Mouse (Mus musculus) liver, embryonic 11.5 days (tissue): ENCODE data around the gene Il15ra. TPM values are rescaled to one million over a fixed set of nuclear protein-coding genes. Genes with fewer than 3 reads are reported as not detected.
"Not testable (repeated sequence)": the region's sequence is repeated elsewhere in the genome, so short reads cannot be mapped to it uniquely, and the experiment has no call there.

Source experiments
- ATAC-seq: fragments of 200-750 bp; cut with Nextera tagmentation; replicated peaks from 2 replicates; pipeline ENCODE4 v1.8.0; 2017; ENCODE audit warnings: moderate number of reproducible peaks, mild to moderate bottlenecking, moderate TSS enrichment, moderate library complexity; ENCODE audit not compliant: low FRiP score
- DNase-seq: peaks from one replicate; pipeline ENCODE4 v3.0.0-alpha.2; 2017; ENCODE audit warnings: low spot score
- H3K27ac ChIP-seq: fragments of 300-500 bp; sonication (generic); 2 replicates; pipeline ENCODE4 v1.5.1; 2014; ENCODE audit warnings: mild to moderate bottlenecking, low read depth, low read length, control low read depth
- H3K27me3 ChIP-seq: fragments of 300-500 bp; sonication (generic); replicated peaks from 2 replicates; pipeline ENCODE4 v1.6.1; 2014; ENCODE audit warnings: low read length, mixed read lengths; ENCODE audit not compliant: control insufficient read depth, insufficient read depth
- H3K36me3 ChIP-seq: fragments of 300-500 bp; sonication (generic); 2 replicates; pipeline ENCODE4 v1.6.1; 2014; ENCODE audit warnings: mild to moderate bottlenecking, low read length, moderate library complexity, mixed read lengths; ENCODE audit not compliant: control insufficient read depth, insufficient read depth
- H3K4me1 ChIP-seq: fragments of 300-500 bp; sonication (generic); replicated peaks from 2 replicates; pipeline ENCODE4 v1.6.1; 2014; ENCODE audit warnings: low read length, mixed read lengths; ENCODE audit not compliant: control insufficient read depth, insufficient read depth
- H3K4me2 ChIP-seq: fragments of 300-500 bp; sonication (generic); 2 replicates; pipeline ENCODE4 v1.6.1; 2014; ENCODE audit warnings: mild to moderate bottlenecking, control low read depth, moderate library complexity
- H3K4me3 ChIP-seq: fragments of 300-500 bp; sonication (generic); 2 replicates; pipeline ENCODE4 v1.5.1; 2014; ENCODE audit warnings: low read depth, low read length, control low read depth
- H3K9ac ChIP-seq: fragments of 300-500 bp; sonication (generic); 2 replicates; pipeline ENCODE4 v1.6.1; 2014; ENCODE audit warnings: low read depth, low read length, control low read depth
- H3K9me3 ChIP-seq: fragments of 300-500 bp; sonication (generic); 2 replicates; pipeline ENCODE4 v1.6.1; 2016; ENCODE audit warnings: low read length, inconsistent platforms, mixed read lengths; ENCODE audit not compliant: control insufficient read depth
- WGBS: fragments of 180-500 bp; shearing (Covaris S2); extraction: QIAGEN DNeasy Blood & Tissue Kit; methylation state at CpG from one replicate; pipeline ENCODE4 v1.1.7; 2014; 5-methylcytosine and 5-hydroxymethylcytosine counted together
- polyA plus RNA-seq: library from polyadenylated mRNA; unstranded; fragments of >200 nt; fragmentation: Nextera tagmentation; extraction: Ambion mirVana; gene quantifications from 2 replicates; pipeline ENCODE4 v1.2.1, GENCODE M21; 2014

Il15ra gene
- polyA plus RNA-seq, 1 experiment from 2014 or later: 1.6 TPM

GRCm38 (mm10) chr2:11695867-11696266, 9.2 kb upstream of the Il15ra start:
- H3K9ac ChIP-seq: no peak overlapping the region
- no peak for ATAC-seq

GRCm38 (mm10) chr2:11698994-11699393, 6.1 kb upstream of the Il15ra start:
- DNase-seq: no peak

More at GRCm38 (mm10) chr2:11695867-11696266, 9.2 kb upstream of the Il15ra start:
- no peaks in the 10 kb centered on the region for H3K36me3 ChIP-seq
- 53% methylated on average over 2 of the region's 2 CpGs for WGBS
- H3K27ac ChIP-seq: no peak overlapping the region
- H3K4me2 ChIP-seq: no peak overlapping the region
- H3K4me1 ChIP-seq: no peaks in the 10 kb centered on the region
- H3K4me3 ChIP-seq: no peak overlapping the region
- no peak for DNase-seq
- H3K27me3 ChIP-seq: no peaks in the 10 kb centered on the region
- H3K9me3 ChIP-seq: no peaks in the 10 kb centered on the region

GRCm38 (mm10) chr2:11699905-11700304, 5.2 kb upstream of the Il15ra start:
- ATAC-seq: no peak
- no peaks in the 10 kb centered on the region for H3K9me3 ChIP-seq
- 0 out of 2 replicates have a peak, but pooled peaks cover 2% of the 10 kb centered on the region for H3K27me3 ChIP-seq
- no peak overlapping the region for H3K4me2 ChIP-seq
- H3K36me3 ChIP-seq: no peaks in the 10 kb centered on the region
- WGBS: 81% methylated on average over 2 of the region's 2 CpGs
- no peak overlapping the region for H3K4me3 ChIP-seq
- no peaks in the 10 kb centered on the region for H3K4me1 ChIP-seq
- H3K9ac ChIP-seq: no peak overlapping the region
- H3K27ac ChIP-seq: no peak overlapping the region
- DNase-seq: no peak

More at GRCm38 (mm10) chr2:11698994-11699393, 6.1 kb upstream of the Il15ra start:
- H3K4me3 ChIP-seq: no peak overlapping the region
- ATAC-seq: no peak
- H3K9me3 ChIP-seq: no peaks in the 10 kb centered on the region
- 73% methylated on average over 5 of the region's 5 CpGs for WGBS
- no peak overlapping the region for H3K4me2 ChIP-seq
- H3K27ac ChIP-seq: no peak overlapping the region
- H3K9ac ChIP-seq: no peak overlapping the region
- H3K36me3 ChIP-seq: no peaks in the 10 kb centered on the region
- no peaks in the 10 kb centered on the region for H3K27me3 ChIP-seq
- no peaks in the 10 kb centered on the region for H3K4me1 ChIP-seq

- Histone ChIP-seq H3K4me2 (peak overlapping the region; percentile 97), H3K36me3 (no peaks in the 10 kb centered on the region), H3K27me3 (peaks cover 6% of the 10 kb centered on the region; the same call in 1 of the 2 replicates), H3K4me3 (peak overlapping the region; percentile 71), H3K9ac (peak overlapping the region; percentile 66), H3K4me1 (peaks cover 5% of the 10 kb centered on the region), H3K9me3 (no peaks in the 10 kb centered on the region), H3K27ac (no peak overlapping the region)
- no peak for DNase-seq
- ATAC-seq: peak; percentile 63
- WGBS: 5% methylated on average over 28 of the region's 28 CpGs
These were observed 1.1 kb downstream of the Il15ra start for GRCm38 (mm10) chr2:11706030-11706745.

- Histone ChIP-seq H3K27ac (no peak overlapping the region), H3K36me3 (no peaks in the 10 kb centered on the region), H3K9ac (no peak overlapping the region), H3K4me2 (peak overlapping the region; percentile 97), H3K4me3 (peak overlapping the region; percentile 71; the same call in 1 of the 2 replicates), H3K4me1 (peaks cover 5% of the 10 kb centered on the region), H3K9me3 (no peaks in the 10 kb centered on the region), H3K27me3 (peaks cover 6% of the 10 kb centered on the region; the same call in 1 of the 2 replicates)
- ATAC-seq (no peak), DNase-seq (no peak)
- 47% methylated on average over 6 of the region's 6 CpGs for WGBS
These were observed 1.6 kb downstream of the Il15ra start for GRCm38 (mm10) chr2:11706746-11707065.

- no peaks in the 10 kb centered on the region for H3K9me3 ChIP-seq
- WGBS: 59% methylated on average over 5 of the region's 5 CpGs
- H3K27me3 ChIP-seq: peaks cover 6% of the 10 kb centered on the region; the same call in 1 of the 2 replicates
- peaks cover 5% of the 10 kb centered on the region for H3K4me1 ChIP-seq
- no peak for DNase-seq
- no peak overlapping the region for H3K27ac ChIP-seq
- no peak overlapping the region for H3K9ac ChIP-seq
- ATAC-seq: no peak
- H3K4me3 ChIP-seq: no peak overlapping the region
- no peak overlapping the region for H3K4me2 ChIP-seq
- H3K36me3 ChIP-seq: no peaks in the 10 kb centered on the region
These were observed 3.4 kb downstream of the Il15ra start for GRCm38 (mm10) chr2:11708538-11708937.

- not testable (repeated sequence) for DNase-seq
These were observed 5.0 kb downstream of the Il15ra start for GRCm38 (mm10) chr2:11710101-11710500.

GRCm38 (mm10) chr2:11712483-11712990, 7.4 kb downstream of the Il15ra start:
- no peaks in the 10 kb centered on the region for H3K36me3 ChIP-seq
- no peaks in the 10 kb centered on the region for H3K27me3 ChIP-seq
- 81% methylated on average over 6 of the region's 6 CpGs for WGBS
- no peaks in the 10 kb centered on the region for H3K9me3 ChIP-seq
- peaks cover 5% of the 10 kb centered on the region; the same call in 1 of the 2 replicates for H3K4me1 ChIP-seq
- no peak overlapping the region for H3K4me3 ChIP-seq
- DNase-seq: no peak
- ATAC-seq: no peak
- H3K4me2 ChIP-seq: no peak overlapping the region
- H3K9ac ChIP-seq: no peak overlapping the region
- H3K27ac ChIP-seq: no peak overlapping the region

More at GRCm38 (mm10) chr2:11710101-11710500, 5.0 kb downstream of the Il15ra start:
- not testable (repeated sequence) for ATAC-seq, H3K27me3 ChIP-seq, H3K4me3 ChIP-seq, H3K9ac ChIP-seq, H3K4me2 ChIP-seq, H3K9me3 ChIP-seq, H3K4me1 ChIP-seq, H3K36me3 ChIP-seq, H3K27ac ChIP-seq
- WGBS: 43% methylated on average over 4 of the region's 4 CpGs

- DNase-seq (no peak), ATAC-seq (no peak)
- Histone ChIP-seq H3K27ac (no peak overlapping the region), H3K4me3 (no peak overlapping the region), H3K4me1 (peaks cover 5% of the 10 kb centered on the region; the same call in 1 of the 2 replicates), H3K9me3 (no peaks in the 10 kb centered on the region), H3K27me3 (no peaks in the 10 kb centered on the region), H3K9ac (no peak overlapping the region), H3K36me3 (no peaks in the 10 kb centered on the region), H3K4me2 (no peak overlapping the region)
- 67% methylated on average over 3 of the region's 3 CpGs for WGBS
These were observed 7.9 kb downstream of the Il15ra start for GRCm38 (mm10) chr2:11713021-11713420.
